Mouse (Mus musculus) neural tube, embryonic 11.5 days (tissue): ENCODE results near the gene Nfatc2. TPM values are rescaled to one million over a fixed set of nuclear protein-coding genes. Genes with fewer than 3 reads are reported as not detected.

ENCODE experiments used
- ATAC-seq: fragments of 200-750 bp; cut with Nextera tagmentation; 2 replicates; pipeline ENCODE4 v1.8.0; 2017; ENCODE audit warnings: moderate number of reproducible peaks, mild to moderate bottlenecking, moderate TSS enrichment, moderate library complexity; ENCODE audit not compliant: insufficient read depth, low FRiP score, low TSS enrichment
- DNase-seq: peaks from one replicate; pipeline ENCODE4 v3.0.0-alpha.2; 2015; ENCODE audit warnings: low spot score
- H3K27ac ChIP-seq: fragments of 300-500 bp; sonication (generic); 2 replicates; pipeline ENCODE4 v1.5.1; 2014; ENCODE audit warnings: low read depth, mild to moderate bottlenecking, low read length
- H3K27me3 ChIP-seq: fragments of 300-500 bp; sonication (generic); 2 replicates; pipeline ENCODE4 v1.6.1; 2014; ENCODE audit warnings: mild to moderate bottlenecking, low read length, mixed read lengths; ENCODE audit not compliant: control insufficient read depth, insufficient read depth
- H3K36me3 ChIP-seq: fragments of 300-500 bp; sonication (generic); 2 replicates; pipeline ENCODE4 v1.6.1; 2014; ENCODE audit warnings: mild to moderate bottlenecking, low read length, moderate library complexity, mixed read lengths; ENCODE audit not compliant: control insufficient read depth, insufficient read depth
- H3K4me1 ChIP-seq: fragments of 300-500 bp; sonication (generic); 2 replicates; pipeline ENCODE4 v1.6.1; 2014; ENCODE audit warnings: low read length, mixed read lengths; ENCODE audit not compliant: control insufficient read depth, insufficient read depth
- H3K4me2 ChIP-seq: fragments of 300-500 bp; sonication (generic); 2 replicates; pipeline ENCODE4 v1.6.1; 2014; ENCODE audit warnings: low read depth, mild to moderate bottlenecking, moderate library complexity
- H3K4me3 ChIP-seq: fragments of 300-500 bp; sonication (generic); 2 replicates; pipeline ENCODE4 v1.5.1; 2014; ENCODE audit warnings: low read depth, low read length
- H3K9ac ChIP-seq: fragments of 300-500 bp; sonication (generic); 2 replicates; pipeline ENCODE4 v1.6.1; 2014; ENCODE audit warnings: mild to moderate bottlenecking, low read length
- H3K9me3 ChIP-seq: fragments of 300-500 bp; sonication (generic); 2 replicates; pipeline ENCODE4 v1.6.1; 2016; ENCODE audit warnings: low read length; ENCODE audit not compliant: control insufficient read depth
- WGBS: fragments of 180-500 bp; shearing (Covaris S2); extraction: QIAGEN DNeasy Blood & Tissue Kit; methylation state at CpG from one replicate; pipeline ENCODE4 v1.1.7; 2014; 5-methylcytosine and 5-hydroxymethylcytosine counted together
- polyA plus RNA-seq: library from polyadenylated mRNA; unstranded; fragments of >200 nt; fragmentation: Nextera tagmentation; extraction: Ambion mirVana; gene quantifications from 2 replicates; pipeline ENCODE4 v1.2.1, GENCODE M21; 2014

Nfatc2 gene
- polyA plus RNA-seq, 1 experiment from 2014 or later, result 0.93 TPM

- Histone ChIP-seq H3K9ac (no peak overlapping the region), H3K4me3 (no peak overlapping the region), H3K36me3 (no peaks in the 10 kb centered on the region), H3K4me2 (no peak overlapping the region), H3K9me3 (no peaks in the 10 kb centered on the region), H3K27me3 (no peaks in the 10 kb centered on the region), H3K27ac (no peak overlapping the region), H3K4me1 (no peaks in the 10 kb centered on the region)
- 80% methylated on average over 7 of the region's 7 CpGs for WGBS
- no peak for ATAC-seq
- no peak for DNase-seq
Observed at GRCm38 (mm10) chr2:168541223-168541622, 60.2 kb downstream of the Nfatc2 start.

GRCm38 (mm10) chr2:168539594-168540222 lies 61.7 kb downstream of the Nfatc2 start:
- H3K27me3 ChIP-seq, result no peaks in the 10 kb centered on the region
- no peaks in the 10 kb centered on the region for H3K4me1 ChIP-seq
- DNase-seq (no peak), ATAC-seq (no peak)
- no peak overlapping the region for H3K27ac ChIP-seq
- no peaks in the 10 kb centered on the region for H3K9me3 ChIP-seq
- H3K4me3 ChIP-seq, result no peak overlapping the region
- no peaks in the 10 kb centered on the region for H3K36me3 ChIP-seq
- WGBS, result 76% methylated on average over 15 of the region's 15 CpGs
- no peak overlapping the region for H3K4me2 ChIP-seq
- H3K9ac ChIP-seq, result no peak overlapping the region

GRCm38 (mm10) chr2:168539026-168539425 lies 62.4 kb downstream of the Nfatc2 start:
- no peak overlapping the region for H3K9ac ChIP-seq
- no peak overlapping the region for H3K4me3 ChIP-seq
- no peaks in the 10 kb centered on the region for H3K9me3 ChIP-seq
- no peak overlapping the region for H3K4me2 ChIP-seq
- DNase-seq (no peak), ATAC-seq (no peak)
- H3K4me1 ChIP-seq, result no peaks in the 10 kb centered on the region
- no peaks in the 10 kb centered on the region for H3K36me3 ChIP-seq
- 89% methylated on average over 6 of the region's 6 CpGs for WGBS
- no peaks in the 10 kb centered on the region for H3K27me3 ChIP-seq
- H3K27ac ChIP-seq, result no peak overlapping the region

DNA sequence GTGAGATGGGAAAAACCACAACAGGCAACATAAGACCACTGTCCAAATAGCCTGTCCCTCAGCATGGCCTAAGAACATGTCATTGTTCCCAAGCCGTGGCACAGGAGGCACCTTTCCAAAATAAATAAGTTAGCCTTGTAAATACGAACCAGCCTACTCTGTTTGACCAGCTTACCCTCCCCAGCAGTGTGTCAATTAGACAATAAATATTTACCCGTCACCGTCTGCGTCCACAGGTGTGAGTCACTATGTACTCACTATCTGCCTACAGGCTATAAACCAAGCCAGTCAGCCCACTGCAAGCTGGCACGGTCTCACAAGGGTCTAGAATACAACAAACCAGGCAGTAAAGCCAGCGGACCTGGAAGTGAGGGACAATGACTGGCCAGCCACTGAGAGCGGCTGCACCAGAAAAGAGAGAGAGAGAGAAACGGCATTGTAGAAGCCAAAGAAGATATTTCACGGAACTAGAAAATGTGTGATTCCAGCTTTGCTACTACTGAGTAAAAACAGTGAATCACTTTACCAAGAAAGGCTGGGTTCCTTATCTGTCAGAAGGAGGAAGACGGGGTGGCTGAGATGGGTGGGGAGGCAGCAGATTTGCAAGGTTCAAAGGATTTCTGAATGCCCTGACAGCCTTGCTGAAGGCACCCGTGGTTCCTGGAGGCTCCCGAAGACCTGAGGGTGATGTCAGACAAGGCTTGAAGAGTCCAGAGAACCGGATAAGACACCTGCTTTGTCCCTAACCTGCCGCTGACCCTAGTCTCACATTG lies 69.2 kb downstream of the Nfatc2 start:
- no peak overlapping the region for H3K4me3 ChIP-seq
- no peaks in the 10 kb centered on the region for H3K36me3 ChIP-seq
- H3K9me3 ChIP-seq, result no peaks in the 10 kb centered on the region
- 67% methylated on average over 15 of the region's 15 CpGs for WGBS
- H3K27ac ChIP-seq, result no peak overlapping the region
- no peaks in the 10 kb centered on the region for H3K4me1 ChIP-seq
- no peak overlapping the region for H3K9ac ChIP-seq
- ATAC-seq (no peak), DNase-seq (no peak)
- no peak overlapping the region for H3K4me2 ChIP-seq
- H3K27me3 ChIP-seq, result no peaks in the 10 kb centered on the region

- ATAC-seq, result no peak
Observed at GRCm38 (mm10) chr2:168528551-168528950, 72.9 kb downstream of the Nfatc2 start.

GRCm38 (mm10) chr2:168527430-168527792 lies 74.0 kb downstream of the Nfatc2 start:
- no peak for ATAC-seq
- Histone ChIP-seq H3K27me3 (0 out of 2 replicates have a peak, but pooled peaks cover 3% of the 10 kb centered on the region), H3K4me1 (peaks cover 7% of the 10 kb centered on the region; the same call in 1 of the 2 replicates), H3K9ac (no peak overlapping the region), H3K27ac (no peak overlapping the region), H3K9me3 (no peaks in the 10 kb centered on the region; the same call in 1 of the 2 replicates), H3K4me3 (no peak overlapping the region), H3K36me3 (no peaks in the 10 kb centered on the region), H3K4me2 (no peak overlapping the region)
- DNase-seq, result no peak
- WGBS, result 77% methylated on average over 10 of the region's 10 CpGs

More at GRCm38 (mm10) chr2:168528551-168528950, 72.9 kb downstream of the Nfatc2 start:
- H3K4me1 ChIP-seq, result peaks cover 7% of the 10 kb centered on the region; the same call in 1 of the 2 replicates
- H3K9ac ChIP-seq, result no peak overlapping the region
- DNase-seq, result no peak
- H3K4me3 ChIP-seq, result no peak overlapping the region
- 0 out of 2 replicates have a peak, but pooled peaks cover 3% of the 10 kb centered on the region for H3K27me3 ChIP-seq
- H3K36me3 ChIP-seq, result no peaks in the 10 kb centered on the region
- H3K27ac ChIP-seq, result no peak overlapping the region
- WGBS, result 82% methylated on average over 8 of the region's 8 CpGs
- no peak overlapping the region for H3K4me2 ChIP-seq
- H3K9me3 ChIP-seq, result no peaks in the 10 kb centered on the region; the same call in 1 of the 2 replicates

DNA sequence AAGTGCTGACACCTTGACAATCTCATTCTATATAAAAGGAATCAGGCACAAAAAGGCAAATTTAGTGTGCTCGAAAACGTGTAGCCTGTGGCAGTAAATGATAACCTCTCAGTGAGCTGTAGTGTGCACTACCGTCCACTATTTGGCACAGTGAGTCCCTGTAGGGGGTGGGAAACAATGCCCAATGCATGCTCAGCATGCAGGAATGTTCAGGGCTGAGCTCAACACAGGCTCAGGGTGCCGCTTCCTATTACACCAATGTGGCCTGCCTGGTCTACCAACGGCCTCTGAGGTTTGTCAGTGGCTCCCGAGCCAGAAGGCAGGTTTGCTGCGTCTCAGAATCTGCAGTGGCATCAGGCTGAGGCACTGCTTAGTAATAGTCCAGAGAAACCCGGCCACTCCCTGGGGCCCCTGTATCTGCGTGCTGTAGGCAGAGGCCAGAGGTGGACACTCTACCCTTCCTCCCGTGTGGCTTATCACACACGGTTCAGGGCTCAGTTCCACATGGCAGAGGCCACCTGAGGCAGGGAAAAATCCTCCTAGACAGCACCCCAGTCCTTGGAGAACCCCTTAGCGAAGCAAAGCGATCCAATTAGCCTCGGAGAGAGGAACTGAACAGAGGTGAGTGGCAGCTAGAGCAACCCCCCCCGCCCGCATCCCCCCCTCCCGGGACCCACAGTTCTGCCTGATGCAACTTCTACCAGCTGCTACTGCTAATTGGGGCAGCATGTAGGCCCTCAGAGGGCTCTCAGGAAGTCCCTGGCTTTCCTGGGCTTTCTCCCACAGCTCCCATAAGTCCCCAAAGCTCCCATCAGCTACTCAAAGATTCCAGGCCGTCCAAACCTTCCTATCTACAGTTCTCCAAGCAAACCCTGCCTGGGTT lies 74.7 kb downstream of the Nfatc2 start:
- H3K4me3 ChIP-seq, result no peak overlapping the region
- no peak overlapping the region for H3K9ac ChIP-seq
- no peaks in the 10 kb centered on the region for H3K36me3 ChIP-seq
- H3K27me3 ChIP-seq, result 0 out of 2 replicates have a peak, but pooled peaks cover 3% of the 10 kb centered on the region
- peaks cover 7% of the 10 kb centered on the region; the same call in 1 of the 2 replicates for H3K4me1 ChIP-seq
- no peak for DNase-seq
- ATAC-seq, result no peak
- no peak overlapping the region for H3K4me2 ChIP-seq
- H3K27ac ChIP-seq, result no peak overlapping the region
- 88% methylated on average over 18 of the region's 18 CpGs for WGBS
- no peaks in the 10 kb centered on the region; the same call in 1 of the 2 replicates for H3K9me3 ChIP-seq

GRCm38 (mm10) chr2:168525391-168526154 lies 75.9 kb downstream of the Nfatc2 start:
- H3K27ac ChIP-seq, result no peak overlapping the region
- H3K36me3 ChIP-seq, result no peaks in the 10 kb centered on the region
- H3K9me3 ChIP-seq, result no peaks in the 10 kb centered on the region; the same call in 1 of the 2 replicates
- WGBS, result 10% methylated on average over 17 of the region's 17 CpGs
- H3K4me2 ChIP-seq, result peak overlapping the region; percentile 23
- H3K4me3 ChIP-seq, result no peak overlapping the region; the same call in 1 of the 2 replicates
- ATAC-seq (peak; percentile 36; the same call in 1 of the 2 replicates), DNase-seq (peak; percentile 15)
- peaks cover 7% of the 10 kb centered on the region; the same call in 1 of the 2 replicates for H3K4me1 ChIP-seq
- H3K9ac ChIP-seq, result no peak overlapping the region
- 0 out of 2 replicates have a peak, but pooled peaks cover 3% of the 10 kb centered on the region for H3K27me3 ChIP-seq
